Mouse (Mus musculus): Measurements from ENCODE around the gene Tfdp2.

DNA sequence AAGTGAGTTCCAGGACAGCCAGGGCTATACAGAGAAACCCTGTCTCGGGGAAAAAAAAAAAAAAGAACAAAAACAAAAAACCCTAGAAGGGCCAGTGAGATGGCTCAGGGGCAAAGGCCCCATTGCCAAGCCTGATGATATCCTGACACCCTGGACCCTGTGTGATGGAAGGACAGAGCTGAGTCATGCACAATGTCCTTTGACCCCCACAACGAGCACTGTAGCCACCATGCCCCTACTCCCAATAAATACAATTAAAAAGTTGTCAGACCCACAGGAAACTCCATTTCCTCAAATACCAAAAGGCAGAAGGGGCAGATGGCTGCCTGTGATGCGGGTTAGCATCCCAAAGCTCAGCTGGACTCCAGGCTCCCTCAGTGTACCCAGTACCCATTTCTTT, 37.0 kb upstream of the Tfdp2 start:
- TF ChIP-seq GATA1 (IDR thresholded peaks at IDR 0.05; ENCODE audit: borderline replicate concordance, low read length) (no peak), FLI1 (IDR thresholded peaks at IDR 0.05; ENCODE audit: low read length) (no peak)
